Mouse (Mus musculus): ENCODE measurements around the gene Adamtsl1. TPM values are rescaled to one million over a fixed set of nuclear protein-coding genes. Genes with fewer than 3 reads are reported as not detected.

Adamtsl1 gene
- polyA plus RNA-seq, 1 experiment = 0.48 TPM

GRCm38 (mm10) chr4:86068875-86069718 lies 555.1 kb downstream of the Adamtsl1 start:
- no peak for TF ChIP-seq CEBPB (IDR thresholded peaks at IDR 0.05; ENCODE audit: low read depth)
- H3K79me2 ChIP-seq (ENCODE audit: control insufficient read depth, insufficient read depth) = no peaks in the 10 kb centered on the region
- no peak overlapping the region for H3ac ChIP-seq (ENCODE audit: control insufficient read depth, insufficient read length, low read depth)
- no peaks in the 10 kb centered on the region for H3K79me3 ChIP-seq (ENCODE audit: low read depth)
- H3K27me3 ChIP-seq (ENCODE audit: control insufficient read depth, insufficient read depth, insufficient read length) = no peaks in the 10 kb centered on the region
- no peaks in the 10 kb centered on the region for H3K36me3 ChIP-seq (ENCODE audit: control insufficient read depth, insufficient read depth)
- no peak overlapping the region for H3K4me3 ChIP-seq (ENCODE audit: insufficient read depth, poor library complexity, severe bottlenecking)

GRCm38 (mm10) chr4:86074871-86075270 lies 560.9 kb downstream of the Adamtsl1 start:
- H3K4me3 ChIP-seq (ENCODE audit: insufficient read depth, poor library complexity, severe bottlenecking) = no peak overlapping the region
- no peak overlapping the region for H3ac ChIP-seq (ENCODE audit: control insufficient read depth, insufficient read length, low read depth)
- no peaks in the 10 kb centered on the region for H3K36me3 ChIP-seq (ENCODE audit: control insufficient read depth, insufficient read depth)
- H3K79me3 ChIP-seq (ENCODE audit: low read depth) = no peaks in the 10 kb centered on the region
- H3K79me2 ChIP-seq (ENCODE audit: control insufficient read depth, insufficient read depth) = no peaks in the 10 kb centered on the region
- no peaks in the 10 kb centered on the region for H3K27me3 ChIP-seq (ENCODE audit: control insufficient read depth, insufficient read depth, insufficient read length)
- no peak for TF ChIP-seq CEBPB (IDR thresholded peaks at IDR 0.05; ENCODE audit: low read depth)
- TF ChIP-seq CTCF (IDR thresholded peaks at IDR 0.05; ENCODE audit: control insufficient read depth, insufficient read depth, insufficient read length) = no peak
- TF ChIP-seq MYOG (IDR thresholded peaks at IDR 0.05; ENCODE audit: control insufficient read depth, extremely low read depth, insufficient read length) = no peak
- no peak for TF ChIP-seq FOSL1 (IDR thresholded peaks at IDR 0.05; ENCODE audit: insufficient read depth, low read length, poor library complexity, severe bottlenecking)

GRCm38 (mm10) chr4:86077355-86077754 lies 563.4 kb downstream of the Adamtsl1 start:
- no peak overlapping the region for H3ac ChIP-seq (ENCODE audit: control insufficient read depth, insufficient read length, low read depth)
- H3K79me3 ChIP-seq (ENCODE audit: low read depth) = no peaks in the 10 kb centered on the region
- no peak for TF ChIP-seq CEBPB (IDR thresholded peaks at IDR 0.05; ENCODE audit: low read depth)
- no peak for TF ChIP-seq FOSL1 (IDR thresholded peaks at IDR 0.05; ENCODE audit: insufficient read depth, low read length, poor library complexity, severe bottlenecking)
- TF ChIP-seq MYOD1 (IDR thresholded peaks at IDR 0.05; ENCODE audit: control insufficient read depth, insufficient read length, low read depth) = no peak
- no peak for TF ChIP-seq CTCF (IDR thresholded peaks at IDR 0.05; ENCODE audit: control insufficient read depth, insufficient read depth, insufficient read length)
- no peak for TF ChIP-seq MYOG (IDR thresholded peaks at IDR 0.05; ENCODE audit: control insufficient read depth, extremely low read depth, insufficient read length)
- TF ChIP-seq USF1 (IDR thresholded peaks at IDR 0.05; ENCODE audit: low read depth) = no peak
- TF ChIP-seq MAX (IDR thresholded peaks at IDR 0.05) = no peak
- H3K27me3 ChIP-seq (ENCODE audit: control insufficient read depth, insufficient read depth, insufficient read length) = no peaks in the 10 kb centered on the region
- H3K79me2 ChIP-seq (ENCODE audit: control insufficient read depth, insufficient read depth) = no peaks in the 10 kb centered on the region
- no peak overlapping the region for H3K4me3 ChIP-seq (ENCODE audit: insufficient read depth, poor library complexity, severe bottlenecking)
- no peaks in the 10 kb centered on the region for H3K36me3 ChIP-seq (ENCODE audit: control insufficient read depth, insufficient read depth)

- Histone ChIP-seq H3K27me3 (ENCODE audit: control insufficient read depth, insufficient read depth, insufficient read length) (no peaks in the 10 kb centered on the region), H3K36me3 (ENCODE audit: control insufficient read depth, insufficient read depth) (no peaks in the 10 kb centered on the region), H3ac (ENCODE audit: control insufficient read depth, insufficient read length, low read depth) (no peak overlapping the region), H3K4me3 (ENCODE audit: insufficient read depth, poor library complexity, severe bottlenecking) (no peak overlapping the region), H3K79me3 (ENCODE audit: low read depth) (no peaks in the 10 kb centered on the region), H3K79me2 (ENCODE audit: control insufficient read depth, insufficient read depth) (no peaks in the 10 kb centered on the region)
- TF ChIP-seq MYOG (IDR thresholded peaks at IDR 0.05; ENCODE audit: control insufficient read depth, extremely low read depth, insufficient read length) (no peak), CTCF (IDR thresholded peaks at IDR 0.05; ENCODE audit: control insufficient read depth, insufficient read depth, insufficient read length) (no peak), MYOD1 (IDR thresholded peaks at IDR 0.05; ENCODE audit: control insufficient read depth, insufficient read length, low read depth) (no peak), USF1 (IDR thresholded peaks at IDR 0.05; ENCODE audit: low read depth) (no peak), CEBPB (IDR thresholded peaks at IDR 0.05; ENCODE audit: low read depth) (no peak), FOSL1 (IDR thresholded peaks at IDR 0.05; ENCODE audit: insufficient read depth, low read length, poor library complexity, severe bottlenecking) (no peak)
These were observed 563.9 kb downstream of the Adamtsl1 start for GRCm38 (mm10) chr4:86077854-86078253.

- H3K4me3 ChIP-seq (ENCODE audit: insufficient read depth, poor library complexity, severe bottlenecking) = no peak overlapping the region
- no peaks in the 10 kb centered on the region for H3K79me2 ChIP-seq (ENCODE audit: control insufficient read depth, insufficient read depth)
- no peak overlapping the region for H3ac ChIP-seq (ENCODE audit: control insufficient read depth, insufficient read length, low read depth)
- H3K79me3 ChIP-seq (ENCODE audit: low read depth) = no peaks in the 10 kb centered on the region
- no peaks in the 10 kb centered on the region for H3K36me3 ChIP-seq (ENCODE audit: control insufficient read depth, insufficient read depth)
- TF ChIP-seq FOSL1 (IDR thresholded peaks at IDR 0.05; ENCODE audit: insufficient read depth, low read length, poor library complexity, severe bottlenecking) (no peak), MYOD1 (IDR thresholded peaks at IDR 0.05; ENCODE audit: control insufficient read depth, insufficient read length, low read depth) (no peak), CEBPB (IDR thresholded peaks at IDR 0.05; ENCODE audit: low read depth) (no peak)
- no peaks in the 10 kb centered on the region for H3K27me3 ChIP-seq (ENCODE audit: control insufficient read depth, insufficient read depth, insufficient read length)
These were observed 573.5 kb downstream of the Adamtsl1 start for GRCm38 (mm10) chr4:86087508-86087907.

GRCm38 (mm10) chr4:86103207-86103606 lies 589.2 kb downstream of the Adamtsl1 start:
- no peak overlapping the region for H3ac ChIP-seq (ENCODE audit: control insufficient read depth, insufficient read length, low read depth)
- no peaks in the 10 kb centered on the region for H3K27me3 ChIP-seq (ENCODE audit: control insufficient read depth, insufficient read depth, insufficient read length)
- H3K79me3 ChIP-seq (ENCODE audit: low read depth) = no peaks in the 10 kb centered on the region
- TF ChIP-seq MYOG (IDR thresholded peaks at IDR 0.05; ENCODE audit: control insufficient read depth, extremely low read depth, insufficient read length) = no peak
- TF ChIP-seq FOSL1 (IDR thresholded peaks at IDR 0.05; ENCODE audit: insufficient read depth, low read length, poor library complexity, severe bottlenecking) = no peak
- TF ChIP-seq USF1 (IDR thresholded peaks at IDR 0.05; ENCODE audit: low read depth) = no peak
- no peak for TF ChIP-seq CTCF (IDR thresholded peaks at IDR 0.05; ENCODE audit: control insufficient read depth, insufficient read depth, insufficient read length)
- TF ChIP-seq MAX (IDR thresholded peaks at IDR 0.05) = no peak
- TF ChIP-seq MYOD1 (IDR thresholded peaks at IDR 0.05; ENCODE audit: control insufficient read depth, insufficient read length, low read depth) = no peak
- TF ChIP-seq CEBPB (IDR thresholded peaks at IDR 0.05; ENCODE audit: low read depth) = no peak
- no peaks in the 10 kb centered on the region for H3K79me2 ChIP-seq (ENCODE audit: control insufficient read depth, insufficient read depth)
- no peaks in the 10 kb centered on the region for H3K36me3 ChIP-seq (ENCODE audit: control insufficient read depth, insufficient read depth)
- no peak overlapping the region for H3K4me3 ChIP-seq (ENCODE audit: insufficient read depth, poor library complexity, severe bottlenecking)
